In genomic region chr1:165836461-165836860, GRCm38 (mm10) we compare ENCODE assay signal across 10 mouse cellular contexts. TPM values are rescaled to one million over a fixed set of nuclear protein-coding genes. Genes with fewer than 3 reads are reported as not detected.
DNase-seq lines count a peak whose midpoint lies in the region; ATAC-seq and TF ChIP-seq lines count a peak whose summit lies in the region.
"Had no signal": no experiment of that assay in that cellular context is flagged by ENCODE, and none has a peak within 500 bp of the region (broad histone marks: within the 10 kb centered on the region; RNA-seq: fewer than 3 reads in every experiment).

No protein-coding gene starts in this region.

- WGBS in hindbrain, embryonic 10.5 days, result 33% methylated on average over 6 of the region's 6 CpGs
- WGBS in hindbrain, postnatal 0 days, result 32% methylated on average over 6 of the region's 6 CpGs
- WGBS in cerebellum, adult 2 months, result 29% methylated on average over 6 of the region's 6 CpGs

- DNase-seq in hindbrain, embryonic 10.5 days (ENCODE audit: low spot score), result peak; percentile 43
- DNase-seq in hindbrain, postnatal 0 days (ENCODE audit: low spot score), result no peak
- DNase-seq in testis, postnatal 14 days (ENCODE audit: low spot score), result peak; percentile 41
- no peak for DNase-seq in testis, postnatal 10 days (ENCODE audit: low spot score)
- DNase-seq in kidney, postnatal 36 days, result peak; percentile 21 to 49
- DNase-seq in spleen, postnatal 4 days (ENCODE audit: low spot score in 2 of 2), result no peak
- no peak for DNase-seq in urinary bladder, postnatal 36 days (ENCODE audit: low spot score in 2 of 2)
- no peak for DNase-seq in cerebellum, adult 2 months

- no peak for ATAC-seq in hindbrain, postnatal 0 days

- H3K4me3 ChIP-seq in hindbrain, embryonic 10.5 days, result no peak overlapping the region
- H3K4me3 ChIP-seq in hindbrain, postnatal 0 days (ENCODE audit: low read length), result no peak overlapping the region
- no peak overlapping the region for H3K4me3 ChIP-seq in cerebellum, adult 2 months (replicated peaks; ENCODE audit: insufficient read depth, low read depth, low read length)
- H3K4me3 ChIP-seq: heart, embryonic 10.5 days had no signal

- peaks cover 49% of the 10 kb centered on the region for H3K4me1 ChIP-seq in hindbrain, embryonic 10.5 days (replicated peaks)
- H3K4me1 ChIP-seq in hindbrain, postnatal 0 days (ENCODE audit: insufficient read depth, low read length), result peaks cover 7% of the 10 kb centered on the region
- H3K4me1 ChIP-seq in cerebellum, adult 2 months (ENCODE audit: control insufficient read depth, insufficient read depth, low read length), result no peaks in the 10 kb centered on the region

- H3K27me3 ChIP-seq in hindbrain, embryonic 10.5 days (ENCODE audit: insufficient read depth, poor library complexity, severe bottlenecking), result peaks cover 59% of the 10 kb centered on the region
- H3K27me3 ChIP-seq in hindbrain, postnatal 0 days (ENCODE audit: insufficient read depth, low read length), result no peaks in the 10 kb centered on the region
- no peaks in the 10 kb centered on the region; the same call in 1 of the 2 replicates for H3K27me3 ChIP-seq in cerebellum, adult 2 months (ENCODE audit: control insufficient read depth, insufficient read depth, low read length)

- H3K9ac ChIP-seq in hindbrain, postnatal 0 days (replicated peaks; ENCODE audit: low read length), result no peak overlapping the region

- H3K9me3 ChIP-seq in hindbrain, embryonic 10.5 days, result no peaks in the 10 kb centered on the region
- H3K9me3 ChIP-seq in hindbrain, postnatal 0 days (ENCODE audit: low read length), result no peaks in the 10 kb centered on the region
- H3K9me3 ChIP-seq: heart, embryonic 10.5 days had no signal

- no peak for TF ChIP-seq CTCF in hindbrain, postnatal 0 days (IDR thresholded peaks at IDR 0.05; ENCODE audit: low read depth)
- no peak for TF ChIP-seq CTCF in cerebellum, adult 2 months (IDR thresholded peaks at IDR 0.05; ENCODE audit: borderline replicate concordance, insufficient read depth, low read depth, low read length)

- no peaks in the 10 kb centered on the region for H3K36me3 ChIP-seq in hindbrain, embryonic 10.5 days
- H3K36me3 ChIP-seq in hindbrain, postnatal 0 days (ENCODE audit: insufficient read depth, low read length), result no peaks in the 10 kb centered on the region
- H3K36me3 ChIP-seq: heart, embryonic 10.5 days had no signal

- H3K4me2 ChIP-seq in hindbrain, postnatal 0 days (ENCODE audit: low read depth, low read length), result no peak overlapping the region

- 0 out of 2 replicates have a peak overlapping the region, but pooled peaks have one; percentile 62 for H3K27ac ChIP-seq in hindbrain, embryonic 10.5 days
- H3K27ac ChIP-seq in hindbrain, postnatal 0 days, result no peak overlapping the region
- no peak overlapping the region for H3K27ac ChIP-seq in cerebellum, adult 2 months (ENCODE audit: insufficient read depth, low read length)
- H3K27ac ChIP-seq: heart, embryonic 10.5 days had no signal

- no peak for TF ChIP-seq POLR2A in cerebellum, adult 2 months (IDR thresholded peaks at IDR 0.05; ENCODE audit: borderline replicate concordance, insufficient read depth, low read length)

RNA-seq across cellular contexts. Expression of gene Cd247, which starts 48.0 kb away (rescaled TPM):
- 1.0 and 1.2 TPM in 2 replicates for polyA plus RNA-seq in hindbrain, embryonic 10.5 days (2016; fragmentation: Nextera tagmentation; extraction: Ambion mirVana)
- not detected in 2 replicates for total RNA-seq in hindbrain, postnatal 0 days (2014; rRNA removed)
- 0.39 and 0.55 TPM in 2 replicates for polyA plus RNA-seq in hindbrain, postnatal 0 days (2015; fragmentation: Nextera tagmentation; extraction: Ambion mirVana)
- polyA plus RNA-seq in cerebellum, adult 2 months (2012; rRNA removed), result 0.24 and 0.29 TPM in 2 replicates
- total RNA-seq: midbrain, postnatal 0 days had no signal

Comparison
In these comparisons a context has a peak if more than half of its experiments do, and no peak if none do; other contexts are left out.
1. DNase-seq: peak in hindbrain, embryonic 10.5 days (single experiment), testis, postnatal 14 days (single experiment) and kidney, postnatal 36 days (2 of 2); none in hindbrain, postnatal 0 days (single experiment), testis, postnatal 10 days (single experiment), spleen, postnatal 4 days (0 of 2), urinary bladder, postnatal 36 days (0 of 2) and cerebellum, adult 2 months (0 of 2).